Mouse (Mus musculus): ENCODE measurements around the gene Pheta2. TPM values are rescaled to one million over a fixed set of nuclear protein-coding genes. Genes with fewer than 3 reads are reported as not detected.
A peak's percentile ranks its signal among the peaks of the same experiment; 100 is the strongest.

The Pheta2 gene
- polyA plus RNA-seq, 1 experiment from 2014 or later = 10.0 TPM

DNA sequence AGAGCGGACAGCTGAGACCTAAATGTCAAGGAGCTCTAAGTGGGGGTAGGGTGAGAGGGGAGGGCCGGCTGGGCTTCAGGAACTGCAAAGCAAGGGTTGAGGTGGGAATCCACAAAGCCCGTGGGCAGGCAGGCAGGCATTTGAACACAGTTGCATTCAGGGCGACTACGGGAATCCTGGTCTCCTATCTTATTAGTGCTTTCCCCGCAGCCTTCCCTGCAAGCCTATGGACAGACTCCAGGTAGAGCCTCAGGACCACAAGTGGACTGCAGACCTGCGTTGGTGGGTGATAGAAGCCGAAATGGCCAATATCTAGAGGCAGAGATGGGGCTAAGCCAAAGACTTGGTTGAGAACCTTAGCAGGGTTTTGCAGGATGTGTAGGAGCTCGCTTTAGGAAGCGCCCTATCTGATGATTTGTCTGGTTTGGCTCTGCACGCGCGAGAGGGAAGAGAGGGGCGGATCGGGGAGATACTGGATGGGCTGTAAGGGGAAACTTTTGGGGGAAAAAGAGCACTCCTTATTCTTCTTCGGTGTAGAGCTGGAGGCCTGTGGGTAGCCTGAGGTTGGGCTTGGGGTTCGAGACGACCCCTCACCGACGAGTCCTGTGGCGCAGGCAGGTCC is 1.8 kb downstream of the Pheta2 start:
- Histone ChIP-seq H3K4me3 (ENCODE audit: low read depth, low read length) (peak overlapping the region; percentile 51), H3K9me3 (replicated peaks; ENCODE audit: control insufficient read depth, low read length) (no peaks in the 10 kb centered on the region), H3K36me3 (ENCODE audit: control insufficient read depth, insufficient read depth, low read length) (peaks cover 6% of the 10 kb centered on the region; the same call in 1 of the 2 replicates), H3K4me1 (ENCODE audit: control insufficient read depth, insufficient read depth, low read length) (peaks cover 34% of the 10 kb centered on the region), H3K4me2 (peak overlapping the region; percentile 89), H3K27me3 (ENCODE audit: control insufficient read depth, insufficient read depth, low read length) (no peaks in the 10 kb centered on the region), H3K9ac (ENCODE audit: low read depth, low read length) (peak overlapping the region; percentile 84), H3K27ac (ENCODE audit: low read depth, low read length) (peak overlapping the region; percentile 94)
- no peak for ATAC-seq (replicated peaks; ENCODE audit: insufficient number of reproducible peaks, low FRiP score, low TSS enrichment)
- WGBS (ENCODE audit: insufficient replicate concordance) = 26% methylated on average over 21 of the region's 21 CpGs

DNA sequence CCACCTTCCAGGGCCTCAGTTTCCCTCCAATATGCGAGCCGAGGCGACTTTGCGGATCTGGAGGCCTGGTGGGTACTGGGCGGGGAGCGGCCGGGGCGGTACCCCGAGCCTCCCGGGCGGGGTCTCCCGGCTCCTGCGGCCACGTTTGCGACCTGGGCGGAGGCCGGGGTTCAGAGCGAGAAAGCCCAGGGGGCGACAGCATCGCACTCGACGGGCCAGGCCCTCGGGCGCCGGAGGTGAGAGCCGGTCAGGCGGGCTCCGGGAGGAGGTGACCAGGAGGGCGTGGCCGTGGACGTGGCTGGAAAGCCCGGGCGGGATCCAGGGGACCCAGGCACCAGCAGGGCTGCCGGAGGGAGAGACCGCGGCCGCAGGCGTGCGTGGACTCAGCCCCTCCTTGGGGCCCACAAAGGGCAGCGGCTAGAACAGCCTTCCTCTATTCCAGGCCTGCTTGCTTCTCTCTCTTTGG is 2.3 kb downstream of the Pheta2 start:
- no peaks in the 10 kb centered on the region for H3K9me3 ChIP-seq (replicated peaks; ENCODE audit: control insufficient read depth, low read length)
- ATAC-seq (replicated peaks; ENCODE audit: insufficient number of reproducible peaks, low FRiP score, low TSS enrichment) = peak; percentile 47

DNA sequence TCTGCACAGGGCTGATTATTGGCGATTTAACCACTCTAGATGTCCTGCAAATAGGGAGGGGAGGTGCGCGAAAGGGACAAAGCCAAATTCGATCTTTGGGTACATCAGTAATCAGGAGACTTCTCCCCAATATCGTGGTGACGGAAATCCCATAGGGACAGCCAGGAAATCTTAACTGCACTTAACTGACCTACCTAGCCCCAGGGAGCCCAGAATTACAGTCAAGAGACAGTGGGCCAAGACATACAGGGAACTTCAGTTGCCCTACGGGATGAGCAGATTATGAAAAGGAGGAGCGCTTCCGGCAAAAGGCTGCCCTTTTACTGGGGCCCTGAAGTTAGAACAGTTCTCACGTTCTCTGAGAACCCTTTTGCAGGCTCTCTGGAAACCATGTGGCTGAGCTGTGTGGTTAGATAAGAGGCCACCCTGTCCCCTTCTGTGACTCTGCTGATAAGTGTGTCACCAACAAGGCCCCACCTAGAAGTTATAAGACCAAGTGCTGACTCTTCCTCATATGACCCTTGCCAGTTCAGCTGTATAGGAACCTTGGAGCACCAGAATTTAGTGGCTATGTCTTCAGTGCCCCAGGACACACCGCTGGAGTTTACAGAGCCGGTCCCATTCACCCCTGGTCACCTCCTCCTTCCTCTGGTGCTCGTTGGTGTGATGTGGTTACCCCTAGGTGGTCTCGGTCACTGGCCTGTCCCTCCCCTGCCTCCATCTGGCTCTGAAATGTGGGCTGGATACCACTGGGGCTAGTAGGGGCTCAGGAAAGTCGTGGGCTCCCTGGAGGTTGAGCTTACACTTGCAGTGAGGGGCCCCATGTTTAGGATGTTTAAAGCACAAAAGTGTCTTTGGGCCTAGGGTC is 3.2 kb downstream of the Pheta2 start:
- H3K27ac ChIP-seq (ENCODE audit: low read depth, low read length) = peak overlapping the region; percentile 94
- H3K4me3 ChIP-seq (ENCODE audit: low read depth, low read length) = peak overlapping the region; percentile 51
- H3K9ac ChIP-seq (ENCODE audit: low read depth, low read length) = peak overlapping the region; percentile 84
- H3K4me1 ChIP-seq (ENCODE audit: control insufficient read depth, insufficient read depth, low read length) = peaks cover 34% of the 10 kb centered on the region
- H3K27me3 ChIP-seq (ENCODE audit: control insufficient read depth, insufficient read depth, low read length) = no peaks in the 10 kb centered on the region
- H3K4me2 ChIP-seq = peak overlapping the region; percentile 89
- peak; percentile 24 for ATAC-seq (replicated peaks; ENCODE audit: insufficient number of reproducible peaks, low FRiP score, low TSS enrichment)
- 35% methylated on average over 15 of the region's 15 CpGs for WGBS (ENCODE audit: insufficient replicate concordance)
- H3K36me3 ChIP-seq (ENCODE audit: control insufficient read depth, insufficient read depth, low read length) = no peaks in the 10 kb centered on the region
- H3K9me3 ChIP-seq (replicated peaks; ENCODE audit: control insufficient read depth, low read length) = no peaks in the 10 kb centered on the region

More for the DNA sequence above, 2.3 kb downstream of the Pheta2 start:
- H3K27me3 ChIP-seq (ENCODE audit: control insufficient read depth, insufficient read depth, low read length) = no peaks in the 10 kb centered on the region
- 1% methylated on average over 38 of the region's 40 CpGs for WGBS (ENCODE audit: insufficient replicate concordance)
- peak overlapping the region; percentile 51 for H3K4me3 ChIP-seq (ENCODE audit: low read depth, low read length)
- peak overlapping the region; percentile 89 for H3K4me2 ChIP-seq
- peaks cover 3% of the 10 kb centered on the region; the same call in 1 of the 2 replicates for H3K36me3 ChIP-seq (ENCODE audit: control insufficient read depth, insufficient read depth, low read length)
- H3K9ac ChIP-seq (ENCODE audit: low read depth, low read length) = peak overlapping the region; percentile 84
- peak overlapping the region; percentile 94 for H3K27ac ChIP-seq (ENCODE audit: low read depth, low read length)
- H3K4me1 ChIP-seq (ENCODE audit: control insufficient read depth, insufficient read depth, low read length) = peaks cover 34% of the 10 kb centered on the region

DNA sequence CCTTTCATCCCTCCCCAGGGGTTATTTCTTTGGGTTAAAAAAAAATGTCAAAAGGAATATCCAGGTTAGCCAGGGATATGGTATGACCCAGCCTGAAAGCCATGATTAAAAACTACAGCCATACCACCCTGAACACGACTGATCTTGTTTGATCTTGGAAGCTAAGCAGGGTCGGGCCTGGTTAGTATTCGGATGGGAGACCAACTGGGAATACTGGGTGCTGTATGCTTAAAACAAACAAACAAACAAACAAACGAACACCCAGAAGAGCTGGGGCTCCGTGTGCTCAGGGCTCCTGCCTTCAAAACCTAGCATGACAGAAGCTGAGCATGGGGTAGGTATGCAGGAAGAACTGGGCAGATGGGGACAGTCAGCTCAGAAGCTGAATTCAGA is 3.8 kb downstream of the Pheta2 start:
- no peak for ATAC-seq (replicated peaks; ENCODE audit: insufficient number of reproducible peaks, low FRiP score, low TSS enrichment)
- Histone ChIP-seq H3K9ac (ENCODE audit: low read depth, low read length) (peak overlapping the region; percentile 84; the same call in 1 of the 2 replicates), H3K9me3 (replicated peaks; ENCODE audit: control insufficient read depth, low read length) (no peaks in the 10 kb centered on the region), H3K4me3 (ENCODE audit: low read depth, low read length) (peak overlapping the region; percentile 51), H3K4me2 (peak overlapping the region; percentile 89), H3K27ac (ENCODE audit: low read depth, low read length) (peak overlapping the region; percentile 94), H3K4me1 (ENCODE audit: control insufficient read depth, insufficient read depth, low read length) (peaks cover 34% of the 10 kb centered on the region), H3K36me3 (ENCODE audit: control insufficient read depth, insufficient read depth, low read length) (no peaks in the 10 kb centered on the region), H3K27me3 (ENCODE audit: control insufficient read depth, insufficient read depth, low read length) (no peaks in the 10 kb centered on the region)
- WGBS (ENCODE audit: insufficient replicate concordance) = 68% methylated on average over 5 of the region's 5 CpGs

DNA sequence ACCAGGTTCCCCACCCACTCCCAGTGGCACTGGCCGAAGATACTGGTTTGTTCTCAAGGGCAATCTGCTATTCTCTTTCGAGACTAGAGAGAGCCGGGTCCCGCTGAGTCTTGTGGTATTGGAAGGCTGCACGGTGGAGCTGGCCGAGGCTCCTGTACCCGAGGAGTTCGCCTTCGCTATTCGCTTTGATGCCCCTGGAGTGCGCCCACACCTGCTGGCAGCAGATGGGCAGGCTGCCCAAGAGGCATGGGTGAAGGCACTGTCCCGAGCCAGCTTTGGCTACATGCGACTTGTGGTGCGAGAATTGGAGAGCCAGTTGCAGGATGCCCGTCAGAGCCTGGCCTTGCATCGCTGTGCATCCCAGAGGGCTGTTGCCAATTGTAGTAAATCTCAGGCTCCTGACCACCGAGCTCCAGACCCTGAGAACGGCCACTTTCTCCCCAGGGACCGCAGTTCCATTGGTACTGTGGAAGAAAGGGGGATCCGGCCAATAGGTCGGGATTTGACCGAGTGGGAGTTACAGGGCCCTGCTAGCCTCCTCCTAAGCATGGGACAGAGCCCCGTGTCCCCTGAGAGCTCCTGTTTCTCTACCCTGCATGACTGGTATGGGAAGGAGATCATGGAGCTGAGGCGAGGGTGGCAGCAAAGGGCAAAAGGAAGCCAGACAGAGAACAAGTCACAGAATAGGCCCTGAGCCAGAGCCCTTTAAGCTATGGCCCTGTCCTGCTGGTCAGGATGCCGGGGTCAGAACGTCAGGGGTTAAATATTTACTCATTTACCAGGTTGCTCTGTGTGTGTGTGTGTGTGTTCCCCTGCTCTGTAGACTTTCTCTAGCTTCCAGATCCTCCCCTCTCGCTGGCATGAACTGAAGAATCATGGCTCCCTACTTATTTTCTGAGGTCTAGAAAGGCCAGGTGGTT is 4.9 kb downstream of the Pheta2 start:
- WGBS (ENCODE audit: insufficient replicate concordance) = 87% methylated on average over 27 of the region's 27 CpGs
- peaks cover 8% of the 10 kb centered on the region for H3K36me3 ChIP-seq (ENCODE audit: control insufficient read depth, insufficient read depth, low read length)
- H3K27ac ChIP-seq (ENCODE audit: low read depth, low read length) = peak overlapping the region; percentile 60
- no peak overlapping the region for H3K9ac ChIP-seq (ENCODE audit: low read depth, low read length)
- no peak overlapping the region for H3K4me3 ChIP-seq (ENCODE audit: low read depth, low read length)
- no peaks in the 10 kb centered on the region for H3K27me3 ChIP-seq (ENCODE audit: control insufficient read depth, insufficient read depth, low read length)
- no peaks in the 10 kb centered on the region for H3K9me3 ChIP-seq (replicated peaks; ENCODE audit: control insufficient read depth, low read length)
- peak overlapping the region; percentile 23; the same call in 1 of the 2 replicates for H3K4me2 ChIP-seq
- peaks cover 30% of the 10 kb centered on the region for H3K4me1 ChIP-seq (ENCODE audit: control insufficient read depth, insufficient read depth, low read length)
- no peak for ATAC-seq (replicated peaks; ENCODE audit: insufficient number of reproducible peaks, low FRiP score, low TSS enrichment)

DNA sequence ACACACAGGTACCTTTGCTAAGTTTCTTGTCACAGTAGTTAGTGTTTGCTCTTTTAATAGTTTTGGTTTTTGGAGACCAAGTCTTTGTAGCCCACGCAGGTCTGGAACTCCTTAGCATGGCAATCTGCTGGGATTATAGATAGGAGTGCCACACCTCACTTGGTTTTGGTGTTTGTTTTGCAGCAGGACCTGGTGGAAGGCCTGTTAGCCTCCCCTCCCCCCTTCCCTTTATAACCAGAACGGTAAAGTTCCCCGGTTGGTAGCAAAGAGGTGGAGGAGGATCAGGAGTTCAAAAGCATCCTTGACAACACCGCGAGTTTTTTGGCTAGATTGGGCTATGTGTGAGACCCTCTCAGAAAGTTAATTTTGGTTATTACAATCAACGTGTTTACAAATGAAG is 6.2 kb downstream of the Pheta2 start:
- H3K27me3 ChIP-seq (ENCODE audit: control insufficient read depth, insufficient read depth, low read length) = no peaks in the 10 kb centered on the region
- WGBS (ENCODE audit: insufficient replicate concordance) = 76% methylated on average over 6 of the region's 6 CpGs
- peak overlapping the region; percentile 62; the same call in 1 of the 2 replicates for H3K27ac ChIP-seq (ENCODE audit: low read depth, low read length)
- ATAC-seq (replicated peaks; ENCODE audit: insufficient number of reproducible peaks, low FRiP score, low TSS enrichment) = no peak
- no peak overlapping the region for H3K9ac ChIP-seq (ENCODE audit: low read depth, low read length)
- H3K4me3 ChIP-seq (ENCODE audit: low read depth, low read length) = 0 out of 2 replicates have a peak overlapping the region, but pooled peaks have one; percentile 10
- H3K36me3 ChIP-seq (ENCODE audit: control insufficient read depth, insufficient read depth, low read length) = peaks cover 21% of the 10 kb centered on the region
- H3K9me3 ChIP-seq (replicated peaks; ENCODE audit: control insufficient read depth, low read length) = no peaks in the 10 kb centered on the region
- peaks cover 26% of the 10 kb centered on the region for H3K4me1 ChIP-seq (ENCODE audit: control insufficient read depth, insufficient read depth, low read length)
- H3K4me2 ChIP-seq = peak overlapping the region; percentile 38

DNA sequence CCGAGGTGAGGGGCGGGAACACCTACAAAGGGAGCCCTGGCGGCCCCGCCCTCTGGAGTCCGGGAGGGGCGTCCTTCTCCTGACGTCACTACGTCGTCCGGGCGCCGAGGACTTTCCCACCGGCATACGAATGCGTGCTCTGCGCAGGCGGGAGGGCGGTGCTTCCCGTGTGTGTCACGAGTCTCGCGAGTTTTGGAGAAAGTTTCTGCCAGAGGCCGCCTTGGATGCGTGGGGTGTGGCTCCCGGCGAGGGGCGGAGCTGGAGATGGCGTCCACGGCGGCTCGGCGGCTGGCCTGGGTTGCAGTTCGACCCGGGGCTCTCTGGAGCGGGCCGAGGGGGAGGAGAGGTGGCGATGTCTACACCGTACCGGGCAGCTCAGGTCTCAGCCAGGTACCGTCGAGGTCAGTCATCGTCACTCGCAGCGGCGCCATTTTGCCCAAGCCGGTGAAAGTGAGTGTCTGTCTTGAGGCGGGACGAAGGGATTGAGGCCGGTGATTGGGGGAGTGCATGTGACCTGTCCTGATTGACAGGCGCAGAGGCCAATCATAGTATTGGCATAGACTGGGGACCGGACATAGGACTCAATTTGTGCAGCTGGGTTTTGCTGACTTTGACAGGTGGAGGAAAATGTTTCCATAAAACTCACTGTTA is 7.2 kb downstream of the Pheta2 start:
- Histone ChIP-seq H3K9ac (ENCODE audit: low read depth, low read length) (peak overlapping the region; percentile 84), H3K36me3 (ENCODE audit: control insufficient read depth, insufficient read depth, low read length) (peaks cover 29% of the 10 kb centered on the region), H3K27me3 (ENCODE audit: control insufficient read depth, insufficient read depth, low read length) (no peaks in the 10 kb centered on the region), H3K9me3 (replicated peaks; ENCODE audit: control insufficient read depth, low read length) (no peaks in the 10 kb centered on the region), H3K4me1 (ENCODE audit: control insufficient read depth, insufficient read depth, low read length) (peaks cover 22% of the 10 kb centered on the region), H3K27ac (ENCODE audit: low read depth, low read length) (peak overlapping the region; percentile 81), H3K4me2 (peak overlapping the region; percentile 85), H3K4me3 (ENCODE audit: low read depth, low read length) (peak overlapping the region; percentile 80)
- under 1% methylated on average over 51 of the region's 51 CpGs for WGBS (ENCODE audit: insufficient replicate concordance)
- ATAC-seq (replicated peaks; ENCODE audit: insufficient number of reproducible peaks, low FRiP score, low TSS enrichment) = peak; percentile 94

All from heart, embryonic 11.5 days (tissue).